Mouse (Mus musculus) forelimb bud, embryonic 11.5 days (tissue): ENCODE measurements around the gene Cenpm.

ENCODE experiments used
- DNase-seq: peaks from one replicate; pipeline ENCODE4 v3.0.0-alpha.2; 2012; ENCODE audit warnings: low read depth, low spot score

Cenpm gene

DNA sequence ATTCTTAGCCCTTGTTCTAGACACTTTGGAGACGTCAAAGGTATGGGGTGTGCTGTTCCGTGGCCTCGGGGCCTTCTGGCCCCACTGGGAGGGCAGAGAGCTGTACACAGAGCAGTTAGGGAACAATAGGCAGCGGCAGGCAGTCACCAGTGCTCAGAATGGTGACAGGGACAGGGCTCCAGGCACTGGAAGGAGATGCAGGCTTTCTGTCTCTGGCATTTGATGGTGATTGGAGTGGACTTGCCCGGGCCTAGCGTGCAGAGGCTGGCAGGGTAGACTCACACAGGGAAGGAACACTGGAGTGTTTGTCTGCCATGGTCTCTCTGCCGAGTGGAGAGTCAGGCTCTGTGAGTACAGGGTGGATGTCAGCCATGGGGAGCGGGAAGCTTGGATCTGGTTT, 51.9 kb downstream of the Cenpm start:
- DNase-seq = no peak

DNA sequence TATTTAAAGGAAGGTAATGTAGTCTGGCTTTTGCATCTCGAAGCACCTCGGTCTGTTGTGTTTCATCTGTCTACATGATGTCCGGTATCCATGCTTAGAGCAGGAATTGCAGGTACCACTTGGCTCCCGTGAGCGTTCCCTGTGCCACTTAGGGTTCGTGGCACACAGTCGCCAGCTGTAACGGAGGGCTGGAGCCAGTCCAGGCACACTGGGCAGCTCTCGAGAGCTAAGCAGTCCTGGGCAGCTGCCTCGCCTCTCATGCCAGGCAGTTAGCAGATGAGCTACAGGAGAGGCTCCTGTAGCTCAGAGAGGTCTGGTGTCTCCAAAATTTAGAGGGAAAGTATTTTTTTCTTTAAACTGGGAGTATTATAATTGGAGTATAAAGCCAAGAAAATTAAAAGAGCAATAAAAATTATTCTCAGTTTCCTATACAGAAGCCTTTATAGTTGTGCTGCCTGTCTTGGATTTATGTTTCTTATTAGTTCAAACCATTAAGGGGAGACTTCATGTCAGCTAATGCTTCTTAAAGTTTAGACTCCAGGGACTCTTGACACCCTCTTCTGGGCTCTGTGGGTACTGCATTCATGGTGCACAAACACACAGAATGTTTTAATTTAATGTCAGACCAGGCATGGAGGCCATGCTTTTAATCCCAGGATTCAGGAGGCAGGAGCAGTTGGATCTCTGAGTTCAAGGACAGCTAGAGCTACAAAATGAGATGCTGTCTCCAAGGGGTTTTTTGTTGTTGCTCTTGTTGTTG, 55.9 kb downstream of the Cenpm start:
- peak; percentile 48 for DNase-seq

DNA sequence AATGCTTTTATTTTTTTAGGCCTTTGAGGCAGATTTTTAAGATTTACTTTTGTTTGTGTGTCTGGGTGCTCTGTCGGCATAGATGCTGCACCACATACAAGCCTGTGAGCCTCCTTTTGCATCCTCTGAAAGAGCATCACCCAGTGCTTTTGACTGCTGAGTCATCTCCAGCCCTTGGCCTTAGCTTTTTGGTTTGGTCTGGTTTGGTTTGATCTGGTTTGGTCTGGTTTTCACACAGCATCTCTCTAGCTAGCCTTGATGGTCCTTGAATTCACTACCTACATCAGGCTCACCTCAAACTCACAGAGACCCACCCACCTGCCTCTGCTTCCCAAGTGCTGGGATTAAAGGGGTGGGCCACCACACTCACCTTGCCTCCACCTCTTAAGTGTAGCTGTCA, 56.6 kb downstream of the Cenpm start:
- no peak for DNase-seq

DNA sequence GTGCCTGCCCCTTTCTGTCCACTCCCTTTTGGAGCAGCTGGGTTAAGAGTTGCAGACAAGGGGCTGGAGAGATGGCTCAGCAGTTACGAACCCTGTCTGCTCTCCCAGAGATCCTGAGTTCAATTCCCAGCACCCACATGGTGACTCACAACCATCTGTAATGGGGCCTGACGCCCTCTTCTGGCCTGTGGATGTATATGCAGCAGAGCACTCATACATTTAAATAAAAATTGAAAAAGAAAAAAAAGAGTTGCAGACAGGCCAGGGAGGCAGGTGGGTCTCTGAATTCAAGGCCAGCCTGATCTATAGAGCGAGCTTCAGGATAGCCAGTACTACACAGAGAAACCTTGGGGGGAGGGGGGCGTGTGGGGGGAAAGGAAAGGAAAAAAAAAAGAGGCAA, 57.1 kb downstream of the Cenpm start:
- DNase-seq = no peak

DNA sequence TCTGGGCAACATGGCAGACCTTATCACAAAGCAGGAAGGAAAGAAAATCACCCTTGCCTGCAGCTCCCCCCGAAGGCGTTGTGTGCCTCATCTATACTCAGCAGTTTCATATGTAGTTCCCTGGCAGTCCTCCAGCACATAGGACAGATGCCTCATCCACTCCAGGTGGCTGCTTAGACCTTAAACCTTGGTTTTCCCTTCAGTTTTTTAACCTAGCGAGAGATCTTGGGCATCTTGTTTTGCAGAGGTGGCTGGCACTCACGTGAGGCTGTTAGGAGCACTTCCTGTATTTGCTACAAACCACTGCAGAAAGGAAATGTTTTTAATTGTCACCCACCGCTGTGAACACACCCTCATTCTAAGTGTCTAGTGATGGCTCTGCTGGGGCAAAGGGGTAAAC, 57.6 kb downstream of the Cenpm start:
- DNase-seq = no peak

DNA sequence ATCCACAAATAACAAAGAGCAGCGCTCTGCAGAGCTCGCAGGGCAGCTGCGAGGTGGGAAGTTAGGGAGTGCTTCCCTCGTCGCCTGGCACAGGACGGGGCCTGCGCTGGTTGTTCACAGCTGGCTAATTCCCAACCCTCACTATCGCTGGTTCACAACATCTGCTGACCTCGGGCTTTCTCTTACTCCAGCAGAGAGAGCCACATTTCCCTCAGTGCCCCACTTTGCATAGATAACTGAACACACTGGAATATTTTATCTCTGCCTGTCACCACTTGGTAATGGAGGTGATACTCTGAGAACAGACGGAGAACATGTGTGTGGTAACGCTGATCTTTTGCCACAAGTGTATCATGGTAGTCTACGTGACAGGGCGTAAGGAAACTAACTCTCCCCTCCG, 58.4 kb downstream of the Cenpm start:
- DNase-seq = no peak

DNA sequence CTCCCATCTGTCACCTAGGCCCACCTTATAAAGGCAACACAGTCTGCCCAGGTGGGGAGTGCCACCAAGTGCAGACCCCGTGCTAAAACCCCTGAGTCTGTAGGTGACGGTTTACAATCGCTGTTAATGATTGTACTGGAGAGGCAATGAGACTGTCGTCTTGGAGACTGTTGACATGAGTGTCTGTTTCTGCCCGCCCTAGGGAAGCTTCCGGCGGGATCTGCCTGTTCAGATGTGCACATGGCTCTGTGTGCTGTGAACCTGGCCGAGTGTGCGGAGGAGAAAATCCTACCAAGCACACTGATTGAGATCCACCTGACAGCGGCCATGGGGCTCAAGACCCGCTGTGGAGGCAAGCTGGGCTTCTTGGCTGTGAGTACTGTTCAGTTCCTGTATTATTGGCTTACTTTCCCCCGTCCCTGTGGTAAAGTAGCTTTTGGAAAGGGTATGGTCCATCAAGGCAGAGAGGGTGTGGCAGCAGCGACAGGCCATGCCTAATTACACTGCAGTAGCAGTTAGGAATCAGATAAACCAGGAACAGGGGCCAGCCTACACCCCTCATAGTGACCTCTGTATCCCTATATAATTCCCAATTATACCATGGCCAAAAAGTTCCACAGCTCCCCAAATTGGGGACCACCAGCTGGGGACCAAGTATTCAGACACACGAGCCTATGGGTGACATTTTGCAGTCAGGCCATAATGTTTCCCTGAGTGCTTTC, 59.3 kb downstream of the Cenpm start:
- no peak for DNase-seq

DNA sequence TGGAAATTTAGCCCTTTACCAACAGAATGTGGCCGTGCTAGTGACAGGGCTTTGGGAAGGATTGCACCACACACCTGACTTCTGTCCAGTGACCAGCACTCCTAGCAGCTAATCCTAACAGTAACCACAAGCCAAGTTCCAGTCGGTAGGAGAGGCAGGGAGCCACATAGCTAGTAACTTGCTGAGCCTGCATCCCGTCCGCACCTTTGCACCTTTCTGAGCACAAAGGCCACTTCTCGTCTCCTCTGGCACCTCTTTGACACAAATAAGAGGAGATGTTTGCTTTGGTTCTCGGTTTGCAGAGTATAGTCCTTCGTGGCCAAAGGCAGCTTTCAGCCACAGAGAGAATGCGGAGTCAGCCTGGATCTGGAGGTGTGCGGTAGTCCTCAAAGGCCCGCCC, 59.9 kb downstream of the Cenpm start:
- DNase-seq = no peak

DNA sequence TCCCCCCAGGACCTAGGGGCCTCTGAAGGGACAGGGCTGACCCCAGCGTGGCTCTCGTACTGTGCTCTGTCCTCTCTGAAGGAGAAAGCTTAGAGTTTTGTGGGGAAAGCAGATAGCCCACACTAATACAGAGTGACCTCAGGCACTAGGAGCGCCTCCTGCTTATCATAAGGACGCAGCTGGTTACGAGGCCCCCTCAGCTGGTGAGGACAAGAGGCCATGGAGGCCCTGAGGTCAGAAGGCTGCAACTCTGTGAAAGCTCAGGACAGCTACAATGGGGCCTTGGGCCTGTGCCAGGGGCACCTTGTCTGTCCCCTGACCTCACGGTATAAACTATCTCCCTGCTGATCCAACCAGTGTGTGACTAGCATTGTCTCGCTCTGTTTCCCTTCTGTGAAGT, 60.4 kb downstream of the Cenpm start:
- no peak for DNase-seq
